Mouse (Mus musculus): ENCODE measurements around the gene Cldn10. TPM values are rescaled to one million over a fixed set of nuclear protein-coding genes. Genes with fewer than 3 reads are reported as not detected.

The Cldn10 gene
- total RNA-seq, 2 experiments from 2014 or later, result 2.0 TPM; not detected in 1

DNA sequence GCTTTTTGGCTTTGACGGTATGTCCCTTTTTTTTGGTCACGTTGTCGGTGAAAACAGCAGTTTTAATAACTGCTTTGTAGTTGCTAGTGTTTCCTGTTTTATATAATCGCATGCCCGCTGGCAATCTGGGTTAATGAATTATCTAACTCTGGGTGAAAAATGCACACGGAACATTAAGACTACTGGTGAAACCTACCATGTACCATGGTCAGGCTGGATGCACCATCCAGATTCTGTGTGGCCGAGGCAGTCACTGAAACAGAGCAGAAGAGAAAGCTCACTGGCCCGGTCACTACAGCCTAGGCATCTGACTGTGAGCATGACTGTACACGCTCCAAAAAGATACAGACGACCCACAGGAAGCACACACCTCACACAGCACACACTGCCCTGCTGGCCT lies 107.9 kb downstream of the Cldn10 start:
- ATAC-seq (replicated peaks; ENCODE audit: low FRiP score, poor library complexity, severe bottlenecking), result no peak

DNA sequence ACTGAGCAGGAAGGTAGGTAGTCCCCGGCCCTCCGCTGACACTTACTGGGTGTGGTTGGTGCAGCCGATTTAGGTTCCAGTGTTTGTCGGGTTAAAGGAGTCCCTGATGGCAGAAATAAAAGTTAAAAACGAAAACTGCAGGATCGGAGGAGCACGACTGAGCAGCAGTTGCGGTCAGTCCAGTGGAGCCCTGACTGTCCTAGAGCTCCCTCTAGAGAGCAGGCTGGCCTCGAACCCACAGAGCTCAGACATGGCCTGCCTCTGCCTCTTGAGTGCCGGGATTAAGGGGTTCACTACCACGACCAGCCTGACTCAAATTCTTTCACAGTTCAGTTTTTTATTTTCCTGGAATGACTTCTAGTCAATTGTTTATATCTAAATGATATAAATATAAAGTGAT lies 112.2 kb downstream of the Cldn10 start:
- no peak for ATAC-seq (replicated peaks; ENCODE audit: low FRiP score, poor library complexity, severe bottlenecking)

DNA sequence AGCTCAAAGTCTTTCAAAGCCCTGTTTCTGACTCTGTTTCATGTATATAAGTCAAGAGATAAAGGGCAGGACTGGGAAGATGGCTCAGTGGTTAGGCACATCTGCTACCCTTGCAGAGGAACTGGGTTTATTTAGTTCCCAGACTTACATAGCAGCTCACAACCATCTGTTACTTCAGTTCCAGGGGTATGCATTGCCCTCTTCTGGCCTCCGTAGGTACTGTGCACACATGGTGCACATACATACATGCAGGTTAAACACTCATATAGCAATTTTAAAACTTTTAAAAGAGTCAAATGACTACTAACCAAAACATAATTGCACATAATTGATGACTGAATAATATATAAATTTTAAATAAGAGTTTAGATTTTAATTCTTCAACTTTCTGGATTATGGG lies 113.2 kb downstream of the Cldn10 start:
- no peak for ATAC-seq (replicated peaks; ENCODE audit: low FRiP score, poor library complexity, severe bottlenecking)

DNA sequence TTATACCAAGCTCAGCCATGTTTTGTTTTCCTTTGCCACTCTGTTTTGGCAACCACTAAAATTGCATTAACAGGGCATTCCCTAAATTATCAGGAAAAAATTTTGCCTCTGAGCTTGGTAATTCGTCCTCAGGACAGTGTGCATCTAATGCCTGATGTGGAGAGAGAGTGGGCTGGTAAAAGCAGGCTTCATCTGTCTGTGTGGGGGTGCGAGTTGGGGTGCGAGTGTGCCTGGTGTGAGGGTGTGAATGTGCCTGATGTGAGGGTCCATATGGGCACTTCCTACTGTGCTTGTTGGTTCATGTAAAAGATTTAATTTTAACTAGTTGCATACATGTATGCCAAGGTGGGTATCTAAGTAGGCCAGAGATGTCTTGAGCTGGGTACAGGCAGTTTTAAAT lies 115.7 kb downstream of the Cldn10 start:
- no peak for ATAC-seq (replicated peaks; ENCODE audit: low FRiP score, poor library complexity, severe bottlenecking)

DNA sequence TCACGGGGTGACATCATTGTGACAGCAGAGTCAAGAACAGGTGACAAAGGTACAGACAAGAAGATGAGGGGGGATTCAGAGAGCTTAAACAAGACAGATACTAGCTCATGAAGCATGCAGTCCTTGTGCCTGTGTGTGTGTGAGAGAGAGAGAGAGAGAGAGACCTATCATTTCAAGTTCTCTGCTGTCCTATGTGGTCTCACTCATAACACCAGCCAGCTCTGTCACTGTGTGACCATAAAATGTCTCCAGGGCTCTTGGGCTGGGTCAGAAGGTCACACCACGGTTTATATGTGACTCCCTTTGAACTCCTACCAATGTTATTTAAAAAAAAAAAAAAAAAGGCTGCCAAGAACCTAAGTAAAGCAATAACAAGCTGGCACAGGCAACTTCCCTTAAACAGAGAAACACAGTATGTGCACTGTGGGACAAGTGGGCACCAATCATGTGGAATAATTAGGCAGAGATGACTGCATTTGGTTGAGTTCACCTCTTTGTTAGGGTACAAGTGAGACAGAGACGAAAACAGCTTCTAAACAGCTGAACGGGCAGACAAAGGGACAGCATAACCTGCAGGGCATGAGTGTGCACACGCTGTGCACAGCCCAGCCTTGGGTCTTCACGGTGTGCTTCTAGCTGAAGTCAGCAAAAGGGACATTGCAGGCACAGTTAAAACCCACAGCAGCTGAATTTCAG lies 116.3 kb downstream of the Cldn10 start:
- ATAC-seq (replicated peaks; ENCODE audit: low FRiP score, poor library complexity, severe bottlenecking), result no peak

DNA sequence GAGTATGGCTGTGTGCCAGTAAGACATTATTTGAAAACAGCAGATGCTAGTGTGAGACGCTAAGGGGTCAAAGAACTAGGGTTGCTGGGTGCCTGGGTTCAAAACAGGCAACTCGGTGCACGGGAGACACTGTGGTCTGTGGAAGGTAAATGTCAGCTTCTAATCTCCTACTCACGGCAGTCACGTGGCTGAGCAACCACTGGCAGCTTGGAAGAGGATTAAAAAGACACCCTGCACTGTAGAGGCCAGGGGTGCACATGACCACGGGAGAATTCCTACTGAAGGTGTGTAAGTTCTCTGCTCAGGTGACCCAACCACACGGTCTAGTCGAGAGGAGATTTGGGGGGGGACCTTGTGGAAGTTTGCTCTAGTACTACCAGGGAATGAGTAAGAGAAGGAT lies 119.9 kb downstream of the Cldn10 start:
- ATAC-seq (replicated peaks; ENCODE audit: low FRiP score, poor library complexity, severe bottlenecking), result no peak

DNA sequence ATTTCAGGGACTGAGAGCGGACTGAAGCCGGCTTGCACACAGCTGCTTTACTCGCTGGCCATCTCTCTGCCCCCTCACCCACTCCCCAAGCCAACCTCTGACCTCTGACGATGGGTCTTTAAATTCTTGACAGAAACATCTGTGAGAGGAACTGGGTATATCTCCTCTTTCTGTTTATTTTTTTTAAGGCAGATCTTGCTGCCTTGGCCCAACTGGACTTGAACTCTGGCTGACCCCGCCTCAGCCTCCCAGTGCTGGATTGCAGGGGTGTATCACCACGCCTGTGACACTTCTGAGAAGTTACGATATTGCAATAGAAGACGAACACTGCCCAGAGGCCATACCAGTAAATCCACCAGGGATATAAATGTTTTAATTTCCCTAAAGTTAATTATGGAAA lies 122.2 kb downstream of the Cldn10 start:
- ATAC-seq (replicated peaks; ENCODE audit: low FRiP score, poor library complexity, severe bottlenecking), result no peak

DNA sequence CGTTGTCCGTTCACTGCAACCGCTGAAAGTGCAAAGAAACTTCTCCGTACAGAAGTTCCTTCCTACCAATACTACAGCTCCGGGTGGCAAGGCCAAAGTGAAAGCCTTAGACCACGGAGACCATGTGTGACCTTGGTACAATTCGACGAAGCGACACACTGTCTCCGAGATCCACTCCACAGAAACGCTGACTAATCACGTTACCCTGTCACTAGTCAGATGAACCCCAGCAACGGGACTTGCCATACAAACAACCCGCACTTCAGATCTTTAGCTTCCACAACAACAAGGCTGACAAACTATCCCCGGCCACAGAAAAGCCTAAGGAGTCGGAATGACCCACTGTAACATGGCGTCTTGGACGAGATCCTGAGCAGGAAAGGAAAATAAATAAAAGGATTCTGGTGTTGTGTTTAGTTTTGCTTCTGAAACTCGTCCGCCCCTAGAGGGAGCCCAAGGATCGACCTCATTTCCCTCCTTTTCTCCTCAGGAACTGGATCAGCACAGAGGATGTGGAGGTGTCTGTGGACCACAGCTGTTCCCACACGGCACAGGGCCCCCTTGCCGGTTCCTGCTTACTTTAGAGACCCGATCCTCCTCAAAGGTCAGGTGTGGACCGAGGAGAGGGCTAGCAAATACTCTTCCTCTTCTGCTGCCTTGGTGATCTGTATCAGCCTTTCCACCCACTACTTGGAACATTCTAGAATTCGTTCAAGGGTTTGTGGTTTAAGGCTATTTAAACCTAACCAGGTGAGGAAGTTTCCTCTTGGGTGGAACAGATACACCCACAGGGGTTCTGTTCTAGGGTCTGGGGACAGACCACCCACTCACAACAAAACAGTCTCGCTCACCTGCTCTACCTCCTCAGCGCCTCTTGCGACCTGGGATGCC lies 122.9 kb downstream of the Cldn10 start:
- peak; percentile 70 for ATAC-seq (replicated peaks; ENCODE audit: low FRiP score, poor library complexity, severe bottlenecking)

DNA sequence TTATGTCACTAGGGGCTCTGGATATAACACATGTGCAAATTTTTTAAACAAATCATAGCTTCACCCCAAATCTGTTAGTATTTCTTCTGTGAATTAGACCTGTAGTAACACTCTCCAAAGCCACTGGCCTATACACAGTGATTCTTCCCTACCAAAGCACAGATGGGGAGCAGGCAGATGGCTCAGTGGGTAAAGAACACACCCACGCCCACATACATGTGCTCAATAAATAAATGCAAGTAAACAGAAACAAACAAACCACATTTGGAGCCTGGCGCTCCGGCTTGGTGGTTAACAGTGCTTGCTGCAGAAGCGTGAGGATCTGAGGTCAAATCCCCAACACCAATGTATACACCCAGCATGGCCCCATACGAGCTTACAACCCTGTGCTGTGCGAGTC lies 123.8 kb downstream of the Cldn10 start:
- ATAC-seq (replicated peaks; ENCODE audit: low FRiP score, poor library complexity, severe bottlenecking), result no peak

DNA sequence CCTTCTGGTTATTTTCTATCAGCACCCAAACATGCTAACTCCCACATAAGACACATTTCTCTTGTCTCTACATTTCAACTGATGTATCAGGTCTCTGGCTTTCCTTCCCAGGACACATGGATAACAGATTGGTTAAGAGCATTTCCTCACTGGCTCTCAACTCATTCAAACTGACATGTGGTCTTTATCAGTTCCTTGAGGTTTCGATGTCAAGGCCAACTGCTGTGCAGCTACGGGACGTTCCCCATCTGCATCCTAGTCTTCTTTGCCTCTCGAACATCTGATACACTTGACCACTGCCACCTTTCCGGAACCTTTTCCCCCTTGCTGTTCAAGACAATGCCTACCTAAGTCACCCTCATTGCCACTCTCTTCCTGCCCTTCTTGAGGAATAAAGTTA lies 125.9 kb downstream of the Cldn10 start:
- ATAC-seq (replicated peaks; ENCODE audit: low FRiP score, poor library complexity, severe bottlenecking), result no peak

DNA sequence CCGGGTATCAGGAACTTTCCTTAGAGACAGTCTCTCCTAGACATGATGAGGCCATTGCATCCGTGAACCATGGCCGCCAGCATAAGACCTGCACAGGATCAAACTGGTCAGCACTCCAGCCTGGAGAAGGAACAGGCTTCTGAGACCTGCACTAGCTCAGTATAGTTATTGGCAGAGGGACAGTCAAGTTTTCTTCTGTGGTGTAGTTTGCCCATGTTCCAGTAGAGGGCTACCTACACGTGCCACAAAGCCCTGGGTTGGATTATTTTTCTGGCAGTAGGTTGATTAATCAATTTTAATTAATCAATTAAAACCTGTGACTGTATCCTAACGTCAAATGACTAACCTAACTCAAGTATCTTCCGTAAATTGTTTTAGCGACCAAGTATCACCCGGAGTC lies 131.3 kb downstream of the Cldn10 start:
- ATAC-seq (replicated peaks; ENCODE audit: low FRiP score, poor library complexity, severe bottlenecking), result no peak

DNA sequence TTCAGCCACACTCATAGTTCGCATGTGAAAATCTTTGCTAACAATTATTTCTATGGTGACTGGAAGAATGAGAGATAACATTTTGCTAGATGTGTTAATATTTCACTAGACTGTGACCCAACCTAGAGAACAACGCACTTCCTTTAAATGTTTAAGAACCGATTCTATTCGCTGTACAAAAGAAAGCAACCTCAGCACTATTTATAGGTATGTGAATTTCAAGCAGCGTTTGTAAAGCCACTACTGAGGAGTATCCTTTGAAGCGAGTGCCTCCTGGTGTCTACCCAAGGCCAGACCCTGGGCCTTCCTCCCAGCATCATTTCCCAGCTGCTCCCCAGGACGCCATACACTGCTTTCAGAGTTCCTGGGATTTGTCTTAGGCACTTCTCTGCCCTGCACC lies 132.9 kb downstream of the Cldn10 start:
- ATAC-seq (replicated peaks; ENCODE audit: low FRiP score, poor library complexity, severe bottlenecking), result no peak

DNA sequence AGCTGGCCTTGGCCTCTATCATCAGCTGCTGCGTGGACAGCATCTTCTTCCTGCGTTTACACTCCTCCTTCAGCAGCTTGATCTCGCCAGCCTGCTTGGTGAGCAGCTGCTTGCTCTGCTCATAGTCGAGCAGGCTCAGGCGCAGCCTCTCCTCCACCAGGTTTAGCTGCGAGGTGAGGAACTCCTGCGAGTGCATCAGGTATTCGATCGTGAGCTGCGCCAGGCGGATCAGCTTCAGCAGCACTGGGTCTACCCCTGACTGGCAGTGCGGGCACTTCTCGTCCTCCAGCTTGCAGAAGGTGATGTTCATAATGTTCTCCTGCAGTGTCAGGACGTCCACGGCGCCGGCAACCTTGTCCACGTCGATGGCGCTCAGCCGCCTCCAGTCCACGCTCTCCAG lies 134.5 kb downstream of the Cldn10 start:
- no peak for ATAC-seq (replicated peaks; ENCODE audit: low FRiP score, poor library complexity, severe bottlenecking)

DNA sequence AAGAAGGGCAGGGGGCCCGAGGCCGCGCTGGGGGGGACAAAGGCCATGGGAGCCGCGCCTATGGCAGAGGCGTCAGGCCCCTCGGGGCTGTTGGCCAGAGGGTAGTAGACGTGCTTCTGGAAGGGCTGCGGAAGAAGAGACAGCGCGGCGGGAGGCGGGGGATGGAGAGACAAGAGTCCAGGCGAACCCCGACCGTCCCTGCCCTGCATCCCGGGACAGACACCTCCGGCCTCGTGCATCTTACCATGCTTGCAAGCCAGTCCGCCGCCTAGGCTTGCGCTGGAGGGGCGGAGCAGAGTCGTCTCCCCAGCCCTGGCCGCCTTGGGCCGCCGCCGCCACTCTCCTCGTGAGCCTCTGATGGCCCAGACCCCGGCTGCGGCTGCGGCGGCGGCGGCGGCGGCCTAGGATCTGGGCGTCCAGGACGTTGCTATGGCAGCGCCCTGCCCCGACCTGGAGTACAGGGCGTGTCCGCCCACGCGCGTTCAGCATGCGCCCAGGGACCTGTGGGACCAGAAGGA lies 135.0 kb downstream of the Cldn10 start:
- no peak for ATAC-seq (replicated peaks; ENCODE audit: low FRiP score, poor library complexity, severe bottlenecking)

Other genes starting within 250 kb of the Cldn10 start
- 12.5 and 14.0 TPM in 2 replicates for gene Abcc4, start 81.7 kb upstream of the Cldn10 start, total RNA-seq (2015; ENCODE audit: low replicate concordance)
- 10.1 and 12.8 TPM in 2 replicates for gene Abcc4, start 81.7 kb upstream of the Cldn10 start, total RNA-seq (2017; ENCODE audit: low replicate concordance)
- gene Dzip1, start 137.6 kb downstream of the Cldn10 start, total RNA-seq (2015; ENCODE audit: low replicate concordance), result 0.42 TPM in 1 of 2 replicates, not detected in the other
- gene Dzip1, start 137.6 kb downstream of the Cldn10 start, total RNA-seq (2017; ENCODE audit: low replicate concordance), result 3.2 TPM in 1 of 2 replicates, not detected in the other
- 11.7 and 16.9 TPM in 2 replicates for gene Dnajc3, start 150.1 kb downstream of the Cldn10 start, total RNA-seq (2015; ENCODE audit: low replicate concordance)
- 25.9 and 29.4 TPM in 2 replicates for gene Dnajc3, start 150.1 kb downstream of the Cldn10 start, total RNA-seq (2017; ENCODE audit: low replicate concordance)